Mouse (Mus musculus): ENCODE results near the gene Elf5. TPM values are rescaled to one million over a fixed set of nuclear protein-coding genes. Genes with fewer than 3 reads are reported as not detected.

Elf5 gene
- polyA plus RNA-seq, 1 experiment from 2014 or later = 14.2 TPM

- H3K9me3 ChIP-seq (ENCODE audit: control insufficient read depth, low read length) = no peaks in the 10 kb centered on the region
- no peak for DNase-seq (ENCODE audit: low spot score)
- WGBS = 60% methylated on average over 4 of the region's 4 CpGs
- no peak overlapping the region for H3K4me3 ChIP-seq (ENCODE audit: low read depth, low read length)
- no peak for ATAC-seq (ENCODE audit: low FRiP score, low TSS enrichment)
- H3K27ac ChIP-seq (replicated peaks) = no peak overlapping the region
- H3K4me2 ChIP-seq (replicated peaks; ENCODE audit: low read depth) = no peak overlapping the region
- TF ChIP-seq EP300 (optimal IDR thresholded peaks at IDR 0.05) (no peak), CTCF (IDR thresholded peaks at IDR 0.05; ENCODE audit: low read depth) (no peak)
- H3K27me3 ChIP-seq (ENCODE audit: control insufficient read depth, insufficient read depth, low read length) = no peaks in the 10 kb centered on the region
- H3K9ac ChIP-seq (ENCODE audit: low read length) = no peak overlapping the region
- H3K4me1 ChIP-seq (replicated peaks; ENCODE audit: control insufficient read depth, insufficient read depth) = no peaks in the 10 kb centered on the region
- H3K36me3 ChIP-seq (ENCODE audit: control insufficient read depth, insufficient read depth, low read length) = no peaks in the 10 kb centered on the region
These were observed 21.2 kb upstream of the Elf5 start for GRCm38 (mm10) chr2:103390086-103390988.

GRCm38 (mm10) chr2:103391626-103392025, 19.9 kb upstream of the Elf5 start:
- no peak for ATAC-seq (ENCODE audit: low FRiP score, low TSS enrichment)
- H3K4me3 ChIP-seq (ENCODE audit: low read depth, low read length) = no peak overlapping the region
- no peaks in the 10 kb centered on the region for H3K27me3 ChIP-seq (ENCODE audit: control insufficient read depth, insufficient read depth, low read length)
- no peak for TF ChIP-seq CTCF (IDR thresholded peaks at IDR 0.05; ENCODE audit: low read depth)
- TF ChIP-seq EP300 (optimal IDR thresholded peaks at IDR 0.05) = no peak
- no peak overlapping the region for H3K4me2 ChIP-seq (replicated peaks; ENCODE audit: low read depth)
- no peak for DNase-seq (ENCODE audit: low spot score)
- H3K9ac ChIP-seq (ENCODE audit: low read length) = no peak overlapping the region
- H3K27ac ChIP-seq (replicated peaks) = no peak overlapping the region
- no peaks in the 10 kb centered on the region for H3K4me1 ChIP-seq (replicated peaks; ENCODE audit: control insufficient read depth, insufficient read depth)
- WGBS = 72% methylated on average over 4 of the region's 4 CpGs
- no peaks in the 10 kb centered on the region for H3K36me3 ChIP-seq (ENCODE audit: control insufficient read depth, insufficient read depth, low read length)
- no peaks in the 10 kb centered on the region for H3K9me3 ChIP-seq (ENCODE audit: control insufficient read depth, low read length)

GRCm38 (mm10) chr2:103398110-103398509, 13.4 kb upstream of the Elf5 start:
- H3K27me3 ChIP-seq (ENCODE audit: control insufficient read depth, insufficient read depth, low read length) = no peaks in the 10 kb centered on the region
- no peak for TF ChIP-seq CTCF (IDR thresholded peaks at IDR 0.05; ENCODE audit: low read depth)
- TF ChIP-seq EP300 (optimal IDR thresholded peaks at IDR 0.05) = no peak
- H3K27ac ChIP-seq (replicated peaks) = no peak overlapping the region
- H3K4me1 ChIP-seq (replicated peaks; ENCODE audit: control insufficient read depth, insufficient read depth) = no peaks in the 10 kb centered on the region
- H3K36me3 ChIP-seq (ENCODE audit: control insufficient read depth, insufficient read depth, low read length) = no peaks in the 10 kb centered on the region
- DNase-seq (ENCODE audit: low spot score) (no peak), ATAC-seq (ENCODE audit: low FRiP score, low TSS enrichment) (no peak)
- no peaks in the 10 kb centered on the region for H3K9me3 ChIP-seq (ENCODE audit: control insufficient read depth, low read length)
- H3K4me3 ChIP-seq (ENCODE audit: low read depth, low read length) = no peak overlapping the region
- H3K4me2 ChIP-seq (replicated peaks; ENCODE audit: low read depth) = no peak overlapping the region
- WGBS = 83% methylated on average over 6 of the region's 6 CpGs
- no peak overlapping the region for H3K9ac ChIP-seq (ENCODE audit: low read length)

GRCm38 (mm10) chr2:103400691-103401090, 10.8 kb upstream of the Elf5 start:
- DNase-seq (ENCODE audit: low spot score) (no peak), ATAC-seq (ENCODE audit: low FRiP score, low TSS enrichment) (no peak)
- Histone ChIP-seq H3K9me3 (ENCODE audit: control insufficient read depth, low read length) (no peaks in the 10 kb centered on the region), H3K9ac (ENCODE audit: low read length) (no peak overlapping the region), H3K4me2 (replicated peaks; ENCODE audit: low read depth) (no peak overlapping the region), H3K36me3 (ENCODE audit: control insufficient read depth, insufficient read depth, low read length) (no peaks in the 10 kb centered on the region), H3K4me3 (ENCODE audit: low read depth, low read length) (no peak overlapping the region), H3K4me1 (replicated peaks; ENCODE audit: control insufficient read depth, insufficient read depth) (no peaks in the 10 kb centered on the region), H3K27me3 (ENCODE audit: control insufficient read depth, insufficient read depth, low read length) (no peaks in the 10 kb centered on the region), H3K27ac (replicated peaks) (no peak overlapping the region)
- WGBS = 69% methylated on average over 4 of the region's 4 CpGs
- TF ChIP-seq CTCF (IDR thresholded peaks at IDR 0.05; ENCODE audit: low read depth) (no peak), EP300 (optimal IDR thresholded peaks at IDR 0.05) (no peak)

DNA sequence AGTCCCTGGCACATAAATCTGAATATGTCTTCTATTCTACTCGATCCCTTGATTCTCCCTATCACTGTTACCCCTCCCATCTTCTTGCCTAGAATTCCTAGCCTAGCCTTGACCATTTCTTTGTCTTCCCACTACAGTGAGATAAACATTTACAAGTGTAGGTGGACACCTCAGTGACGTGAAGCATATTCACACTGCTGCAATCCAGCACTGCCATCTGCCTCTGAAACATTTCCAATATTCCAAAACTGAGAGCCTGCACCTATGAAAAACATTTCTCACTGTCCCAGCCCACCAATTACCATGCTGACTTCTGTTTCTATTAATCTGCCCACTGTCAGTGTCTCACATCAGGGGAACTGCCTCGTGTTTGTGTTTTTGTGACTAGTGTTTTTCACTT, 5.2 kb upstream of the Elf5 start:
- ATAC-seq (ENCODE audit: low FRiP score, low TSS enrichment) = no peak

DNA sequence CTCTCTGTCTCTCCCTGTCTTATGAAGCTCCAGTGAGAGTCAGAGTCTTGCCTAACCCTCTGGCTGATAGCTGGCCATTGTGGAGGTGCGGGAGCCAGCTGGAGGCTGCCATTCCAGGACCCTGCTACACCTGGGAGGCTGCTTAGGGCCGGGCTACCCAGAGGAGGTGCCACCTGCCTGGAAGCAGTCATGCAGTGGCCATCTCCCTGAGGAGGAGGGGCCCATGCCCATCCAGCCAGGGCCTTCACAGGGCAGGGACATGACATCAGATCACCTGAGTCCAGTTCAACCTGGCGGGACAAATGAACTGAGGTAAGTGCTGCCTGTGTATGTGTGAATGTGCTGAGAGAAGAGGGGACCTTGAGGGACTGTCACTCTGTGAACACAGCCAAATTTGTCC, 328 bp downstream of the Elf5 start:
- Histone ChIP-seq H3K27ac (replicated peaks) (no peak overlapping the region), H3K4me3 (ENCODE audit: low read depth, low read length) (no peak overlapping the region), H3K9ac (ENCODE audit: low read length) (no peak overlapping the region), H3K27me3 (ENCODE audit: control insufficient read depth, insufficient read depth, low read length) (no peaks in the 10 kb centered on the region), H3K4me2 (replicated peaks; ENCODE audit: low read depth) (no peak overlapping the region), H3K4me1 (replicated peaks; ENCODE audit: control insufficient read depth, insufficient read depth) (no peaks in the 10 kb centered on the region), H3K36me3 (ENCODE audit: control insufficient read depth, insufficient read depth, low read length) (no peaks in the 10 kb centered on the region), H3K9me3 (ENCODE audit: control insufficient read depth, low read length) (no peaks in the 10 kb centered on the region)
- WGBS = 83% methylated on average over 3 of the region's 3 CpGs
- no peak for ATAC-seq (ENCODE audit: low FRiP score, low TSS enrichment)
- TF ChIP-seq CTCF (IDR thresholded peaks at IDR 0.05; ENCODE audit: low read depth) (no peak), EP300 (optimal IDR thresholded peaks at IDR 0.05) (no peak)
- no peak for DNase-seq (ENCODE audit: low spot score)

More for the DNA sequence above, 5.2 kb upstream of the Elf5 start:
- 57% methylated on average over 3 of the region's 3 CpGs for WGBS
- Histone ChIP-seq H3K9me3 (ENCODE audit: control insufficient read depth, low read length) (no peaks in the 10 kb centered on the region), H3K4me1 (replicated peaks; ENCODE audit: control insufficient read depth, insufficient read depth) (no peaks in the 10 kb centered on the region), H3K27ac (replicated peaks) (no peak overlapping the region), H3K4me2 (replicated peaks; ENCODE audit: low read depth) (no peak overlapping the region), H3K27me3 (ENCODE audit: control insufficient read depth, insufficient read depth, low read length) (no peaks in the 10 kb centered on the region), H3K36me3 (ENCODE audit: control insufficient read depth, insufficient read depth, low read length) (no peaks in the 10 kb centered on the region), H3K9ac (ENCODE audit: low read length) (no peak overlapping the region), H3K4me3 (ENCODE audit: low read depth, low read length) (no peak overlapping the region)
- DNase-seq (ENCODE audit: low spot score) = no peak
- no peak for TF ChIP-seq EP300 (optimal IDR thresholded peaks at IDR 0.05)
- no peak for TF ChIP-seq CTCF (IDR thresholded peaks at IDR 0.05; ENCODE audit: low read depth)

Data from stomach, postnatal 0 days (tissue).